Mouse (Mus musculus): ENCODE measurements around the gene Rab3ip. TPM values are rescaled to one million over a fixed set of nuclear protein-coding genes. Genes with fewer than 3 reads are reported as not detected.
A peak's percentile ranks its signal among the peaks of the same experiment; 100 is the strongest.

The Rab3ip gene
- total and polyA plus RNA-seq, 3 experiments: 15.2 to 23.2 TPM; not detected in 1

- Histone ChIP-seq H3K79me2 (ENCODE audit: control insufficient read depth, insufficient read depth, low read length, poor library complexity) (no peaks in the 10 kb centered on the region), H3K4me3 (ENCODE audit: control insufficient read depth in 1 of 2, insufficient read depth in 1 of 2, low read depth in 2 of 2, low read length in 2 of 2) (no peak overlapping the region), H3K27ac (ENCODE audit: control insufficient read depth, low read depth, low read length) (no peak overlapping the region), H3K36me3 (ENCODE audit: control insufficient read depth in 1 of 2, insufficient read depth in 2 of 2, low read length in 2 of 2) (no peaks in the 10 kb centered on the region), H3K9me3 (replicated peaks; ENCODE audit: insufficient read depth, low read length) (no peaks in the 10 kb centered on the region), H3K27me3 (ENCODE audit: control insufficient read depth in 1 of 2, insufficient read depth in 2 of 2, low read length in 2 of 2) (peaks cover 0 to 2% of the 10 kb centered on the region in 2 experiments; a peak in 1 of 4 replicates), H3K4me1 (ENCODE audit: control insufficient read depth in 1 of 2, insufficient read depth in 2 of 2, low read length in 2 of 2) (no peaks in the 10 kb centered on the region), H3K9ac (ENCODE audit: control insufficient read depth, low read depth, low read length, poor library complexity, severe bottlenecking) (no peak overlapping the region)
- no peak for DNase-seq (ENCODE audit: low read depth, low spot score)
- no peak for TF ChIP-seq MYB (IDR thresholded peaks at IDR 0.05; ENCODE audit: low read depth, low read length)
Measured at GRCm38 (mm10) chr10:116978841-116979240, 28.3 kb upstream of the Rab3ip start.

GRCm38 (mm10) chr10:116977858-116978257 is 27.3 kb upstream of the Rab3ip start:
- no peaks in the 10 kb centered on the region for H3K9me3 ChIP-seq (replicated peaks; ENCODE audit: insufficient read depth, low read length)
- H3K4me1 ChIP-seq (ENCODE audit: control insufficient read depth in 1 of 2, insufficient read depth in 2 of 2, low read length in 2 of 2): no peaks in the 10 kb centered on the region
- no peak for DNase-seq (ENCODE audit: low read depth, low spot score)
- TF ChIP-seq USF2 (IDR thresholded peaks at IDR 0.05; ENCODE audit: borderline replicate concordance in 1 of 2, insufficient read depth in 1 of 2, low read depth in 1 of 2, low read length in 2 of 2) (no peak), TBP (IDR thresholded peaks at IDR 0.05; ENCODE audit: low read depth, low read length) (peak; percentile 93)
- H3K79me2 ChIP-seq (ENCODE audit: control insufficient read depth, insufficient read depth, low read length, poor library complexity): no peaks in the 10 kb centered on the region
- no peak overlapping the region for H3K27ac ChIP-seq (ENCODE audit: control insufficient read depth, low read depth, low read length)
- H3K4me3 ChIP-seq (ENCODE audit: control insufficient read depth in 1 of 2, insufficient read depth in 1 of 2, low read depth in 2 of 2, low read length in 2 of 2): no peak overlapping the region
- H3K9ac ChIP-seq (ENCODE audit: control insufficient read depth, low read depth, low read length, poor library complexity, severe bottlenecking): no peak overlapping the region
- no peaks in the 10 kb centered on the region for H3K36me3 ChIP-seq (ENCODE audit: control insufficient read depth in 1 of 2, insufficient read depth in 2 of 2, low read length in 2 of 2)
- peaks cover 0 to 2% of the 10 kb centered on the region in 2 experiments; a peak in 1 of 4 replicates for H3K27me3 ChIP-seq (ENCODE audit: control insufficient read depth in 1 of 2, insufficient read depth in 2 of 2, low read length in 2 of 2)

GRCm38 (mm10) chr10:116977455-116977854 is 26.9 kb upstream of the Rab3ip start:
- Histone ChIP-seq H3K4me1 (ENCODE audit: control insufficient read depth in 1 of 2, insufficient read depth in 2 of 2, low read length in 2 of 2) (no peaks in the 10 kb centered on the region), H3K36me3 (ENCODE audit: control insufficient read depth in 1 of 2, insufficient read depth in 2 of 2, low read length in 2 of 2) (no peaks in the 10 kb centered on the region), H3K4me3 (ENCODE audit: control insufficient read depth in 1 of 2, insufficient read depth in 1 of 2, low read depth in 2 of 2, low read length in 2 of 2) (no peak overlapping the region), H3K79me2 (ENCODE audit: control insufficient read depth, insufficient read depth, low read length, poor library complexity) (no peaks in the 10 kb centered on the region), H3K9me3 (replicated peaks; ENCODE audit: insufficient read depth, low read length) (no peaks in the 10 kb centered on the region), H3K27me3 (ENCODE audit: control insufficient read depth in 1 of 2, insufficient read depth in 2 of 2, low read length in 2 of 2) (peaks cover 0 to 2% of the 10 kb centered on the region in 2 experiments; a peak in 1 of 4 replicates), H3K27ac (ENCODE audit: control insufficient read depth, low read depth, low read length) (no peak overlapping the region), H3K9ac (ENCODE audit: control insufficient read depth, low read depth, low read length, poor library complexity, severe bottlenecking) (no peak overlapping the region)
- no peak for TF ChIP-seq EP300 (IDR thresholded peaks at IDR 0.05; ENCODE audit: low read depth in 1 of 2, low read length in 2 of 2)
- no peak for TF ChIP-seq USF2 (IDR thresholded peaks at IDR 0.05; ENCODE audit: borderline replicate concordance in 1 of 2, insufficient read depth in 1 of 2, low read depth in 1 of 2, low read length in 2 of 2)
- no peak for TF ChIP-seq ETS1 (IDR thresholded peaks at IDR 0.05; ENCODE audit: low read depth, low read length)
- no peak for TF ChIP-seq ZC3H11A (IDR thresholded peaks at IDR 0.05; ENCODE audit: low read depth, low read length)
- TF ChIP-seq MYB (IDR thresholded peaks at IDR 0.05; ENCODE audit: low read depth, low read length): no peak
- no peak for TF ChIP-seq CTCF (IDR thresholded peaks at IDR 0.05 in 2 of 3, conservative IDR thresholded peaks at IDR 0.05 in 1 of 3; ENCODE audit: control insufficient read depth in 1 of 3, insufficient read depth in 1 of 3, low read depth in 2 of 3, low read length in 3 of 3, poor library complexity in 1 of 3, severe bottlenecking in 1 of 3)
- no peak for TF ChIP-seq HCFC1 (IDR thresholded peaks at IDR 0.05; ENCODE audit: low read depth, low read length)
- TF ChIP-seq NRF1 (IDR thresholded peaks at IDR 0.05; ENCODE audit: insufficient read depth, low read depth, low read length, poor library complexity, severe bottlenecking): no peak
- no peak for TF ChIP-seq ZKSCAN1 (IDR thresholded peaks at IDR 0.05; ENCODE audit: low read depth, low read length)
- no peak for TF ChIP-seq ELF1 (IDR thresholded peaks at IDR 0.05; ENCODE audit: low read depth, low read length)
- no peak for TF ChIP-seq KAT2A (conservative IDR thresholded peaks at IDR 0.05; ENCODE audit: low read depth, low read length)
- no peak for TF ChIP-seq ZMIZ1 (IDR thresholded peaks at IDR 0.05; ENCODE audit: low read depth, low read length)
- TF ChIP-seq GATA1 (IDR thresholded peaks at IDR 0.05; ENCODE audit: low read depth, low read length): no peak
- no peak for TF ChIP-seq E2F4 (IDR thresholded peaks at IDR 0.05; ENCODE audit: borderline replicate concordance, low read depth, low read length)
- no peak for DNase-seq (ENCODE audit: low read depth, low spot score)
